Mouse (Mus musculus): ENCODE measurements at regions not wholly inside any gene's neighbourhood (a gene's known extent, or its start where the extent isn't known, plus 50 kb on each side); places are given as distances from the start of the nearest gene placed in this dataset.

DNA sequence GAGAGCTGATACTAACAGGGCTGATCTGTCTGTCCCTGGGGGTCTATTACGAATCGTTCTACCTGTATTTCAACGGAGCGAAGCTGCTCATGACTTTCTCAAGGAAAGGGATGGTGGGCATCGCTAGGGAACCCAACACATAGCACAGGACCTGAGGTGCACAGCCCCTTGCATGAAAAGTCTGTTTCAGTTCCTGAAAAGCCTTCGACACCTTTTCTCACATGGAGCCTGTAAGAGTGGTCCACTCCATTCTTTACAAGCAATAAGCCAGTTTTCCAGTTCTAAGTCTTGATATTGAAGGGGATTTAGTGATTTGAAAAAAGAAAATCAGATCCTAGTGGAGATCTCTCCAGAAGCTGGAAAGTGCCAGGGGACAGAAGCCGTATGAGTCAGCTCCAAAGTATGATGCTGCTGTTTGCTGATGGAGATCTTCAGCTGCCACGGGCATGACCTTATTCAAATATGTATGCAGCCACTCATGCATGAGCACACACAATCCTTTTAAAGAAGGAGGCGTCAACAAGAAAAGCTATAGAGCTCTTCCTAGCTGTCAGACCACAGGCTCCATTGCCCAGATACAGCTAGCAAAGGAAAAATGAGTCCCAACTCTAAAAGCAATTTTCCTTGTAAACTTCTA, 95.5 kb upstream of the 1700016C15Rik start:
- H3K27ac ChIP-seq = no peak overlapping the region
- H3K27me3 ChIP-seq (ENCODE audit: poor library complexity, severe bottlenecking) = no peaks in the 10 kb centered on the region
- no peak overlapping the region for H3K4me3 ChIP-seq
- 85% methylated on average over 9 of the region's 9 CpGs for WGBS
- no peaks in the 10 kb centered on the region for H3K9me3 ChIP-seq
- peaks cover 19% of the 10 kb centered on the region for H3K4me1 ChIP-seq
- no peak for DNase-seq (ENCODE audit: extremely low spot score, low spot score)
- no peaks in the 10 kb centered on the region for H3K36me3 ChIP-seq (replicated peaks)

DNA sequence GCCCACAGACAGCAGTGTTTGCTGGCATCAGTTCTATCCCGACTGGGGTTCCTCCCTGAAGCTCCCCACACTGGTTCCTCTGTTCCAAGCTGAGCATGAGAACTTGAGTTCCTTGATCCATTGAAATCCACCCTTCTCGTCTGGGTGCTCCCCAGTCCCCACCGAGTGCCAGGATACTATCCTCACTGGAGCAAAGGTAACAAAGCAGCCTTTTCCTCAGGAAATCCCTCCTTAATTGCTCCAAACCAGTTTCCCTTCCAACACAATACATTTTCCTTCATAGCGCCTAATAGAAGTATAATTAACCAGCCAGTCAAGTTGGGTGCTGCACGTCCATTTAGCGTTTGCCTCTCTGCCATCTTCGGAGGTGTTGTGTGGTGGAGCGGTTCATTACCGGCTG, 92.6 kb upstream of the 1700016C15Rik start:
- peaks cover 38% of the 10 kb centered on the region for H3K4me1 ChIP-seq
- 0 out of 2 replicates have a peak overlapping the region, but pooled peaks have one; percentile 44 for H3K27ac ChIP-seq

DNA sequence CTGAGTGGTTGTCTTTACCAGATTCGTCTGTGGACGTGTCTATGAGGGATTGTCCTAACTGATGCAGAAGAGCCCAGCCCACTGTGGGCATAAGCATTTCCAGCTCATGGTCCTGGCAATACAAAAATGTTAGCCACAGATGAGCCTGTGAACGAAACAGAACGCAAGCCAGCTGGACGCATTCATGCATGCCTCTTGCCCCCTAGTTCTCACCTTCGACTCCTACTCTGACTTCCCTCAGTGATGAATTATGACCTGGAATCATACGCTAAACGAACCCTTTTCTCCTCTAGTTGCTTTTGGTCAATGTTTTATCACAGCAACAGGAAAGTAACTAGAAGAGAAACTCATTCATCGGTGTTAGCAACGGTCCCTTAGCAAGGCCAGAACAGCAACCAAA, 91.2 kb upstream of the 1700016C15Rik start:
- Histone ChIP-seq H3K27ac (0 out of 2 replicates have a peak overlapping the region, but pooled peaks have one; percentile 8), H3K9me3 (no peaks in the 10 kb centered on the region), H3K36me3 (replicated peaks) (no peaks in the 10 kb centered on the region), H3K27me3 (ENCODE audit: poor library complexity, severe bottlenecking) (no peaks in the 10 kb centered on the region), H3K4me1 (peaks cover 50% of the 10 kb centered on the region), H3K4me3 (no peak overlapping the region)
- DNase-seq (ENCODE audit: extremely low spot score, low spot score) = no peak
- 93% methylated on average over 10 of the region's 10 CpGs for WGBS

More for the DNA sequence above, 92.6 kb upstream of the 1700016C15Rik start:
- Histone ChIP-seq H3K9me3 (no peaks in the 10 kb centered on the region), H3K36me3 (replicated peaks) (no peaks in the 10 kb centered on the region), H3K4me3 (no peak overlapping the region), H3K27me3 (ENCODE audit: poor library complexity, severe bottlenecking) (no peaks in the 10 kb centered on the region)
- DNase-seq (ENCODE audit: extremely low spot score, low spot score) = no peak
- WGBS = 85% methylated on average over 9 of the region's 9 CpGs

DNA sequence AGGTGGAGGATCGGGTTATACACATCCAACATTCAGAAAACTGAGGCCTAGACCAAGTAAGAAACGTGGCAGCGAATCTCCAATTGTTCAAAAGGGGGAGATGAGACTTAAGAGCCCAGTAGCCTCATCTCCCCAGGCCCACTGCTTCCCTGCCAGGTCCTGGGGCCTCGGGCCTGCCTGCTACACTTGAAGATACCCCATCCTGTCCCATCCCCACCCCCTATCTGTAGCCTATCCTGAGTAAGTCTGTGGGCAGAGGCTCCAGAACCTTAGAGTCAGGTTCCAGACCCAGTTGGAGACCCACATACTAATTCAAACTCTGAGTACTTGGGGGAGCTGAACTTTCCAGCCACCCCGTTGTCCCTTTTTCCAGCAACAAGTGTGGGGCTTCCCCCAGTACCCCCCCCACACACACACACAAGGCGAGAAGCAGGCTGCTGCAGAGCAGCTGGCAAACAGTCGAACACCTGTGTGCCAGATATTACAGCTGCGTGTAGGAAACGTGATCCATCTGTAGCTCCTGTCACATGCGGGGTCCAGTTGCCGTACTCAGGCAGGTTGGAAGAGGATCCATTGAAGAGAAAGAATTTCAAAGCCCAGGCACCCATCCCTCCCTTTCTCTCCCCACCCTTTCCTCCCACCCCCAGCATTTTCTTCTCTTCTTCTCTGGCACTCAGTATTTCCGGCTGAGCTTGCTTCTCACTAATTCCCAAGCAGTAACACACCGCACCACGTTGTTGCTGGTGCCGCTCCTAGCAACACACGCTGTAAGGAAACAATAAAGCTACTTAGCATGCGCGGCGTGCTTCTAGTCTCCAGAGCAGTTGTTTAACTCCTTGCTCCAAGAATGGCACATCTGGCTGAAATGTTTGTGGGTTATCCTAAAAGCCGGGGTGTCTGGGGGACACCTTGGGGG, 89.4 kb upstream of the 1700016C15Rik start:
- H3K36me3 ChIP-seq (replicated peaks) = no peaks in the 10 kb centered on the region
- whole genome bisulfite sequencing = 34% methylated on average over 20 of the region's 20 CpGs

DNA sequence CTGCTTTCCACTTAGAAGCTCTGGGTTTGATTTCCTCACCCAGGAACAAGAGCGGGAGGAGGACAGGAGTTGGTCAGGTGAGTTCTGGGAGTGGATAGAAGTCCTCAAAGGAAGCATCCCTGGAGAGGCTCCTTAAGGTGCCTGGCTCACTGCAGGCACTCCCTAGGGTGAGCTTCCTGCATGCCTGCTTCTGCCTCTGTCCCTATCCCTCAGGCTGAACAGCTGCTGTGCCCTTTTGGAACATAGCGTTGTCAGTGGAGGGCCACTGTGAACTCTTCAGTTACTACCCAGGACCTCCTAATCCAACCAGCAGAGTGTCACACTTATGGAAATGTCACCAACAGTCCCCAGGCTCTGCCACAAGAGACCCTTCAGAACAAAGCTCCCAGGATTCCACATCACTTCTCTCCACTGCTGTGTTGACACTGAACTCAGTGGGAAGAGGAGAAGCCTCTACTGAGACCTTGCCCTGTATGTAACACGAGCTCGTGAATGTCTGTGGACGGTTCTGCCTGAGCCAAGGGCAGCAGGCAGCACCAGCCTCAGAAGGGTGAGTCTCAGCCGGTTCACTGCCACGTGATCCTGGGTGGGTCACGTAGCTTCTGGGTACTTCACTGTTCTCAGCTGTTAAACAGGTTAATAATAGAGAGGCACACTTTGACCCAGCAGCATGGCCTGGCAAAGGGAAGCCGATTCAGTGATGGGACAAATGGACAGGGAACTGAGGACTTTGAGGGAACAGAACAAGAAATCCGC, 86.7 kb upstream of the 1700016C15Rik start:
- H3K27me3 ChIP-seq (ENCODE audit: poor library complexity, severe bottlenecking) = no peaks in the 10 kb centered on the region
- WGBS = 81% methylated on average over 10 of the region's 10 CpGs
- no peak for DNase-seq (ENCODE audit: extremely low spot score, low spot score)
- peak overlapping the region; percentile 51 for H3K27ac ChIP-seq
- H3K9me3 ChIP-seq = no peaks in the 10 kb centered on the region
- no peaks in the 10 kb centered on the region for H3K36me3 ChIP-seq (replicated peaks)
- peaks cover 57% of the 10 kb centered on the region for H3K4me1 ChIP-seq
- no peak overlapping the region for H3K4me3 ChIP-seq

More for the DNA sequence above, 89.4 kb upstream of the 1700016C15Rik start:
- Histone ChIP-seq H3K27ac (peak overlapping the region; percentile 83), H3K27me3 (ENCODE audit: poor library complexity, severe bottlenecking) (no peaks in the 10 kb centered on the region), H3K4me3 (peak overlapping the region; percentile 32), H3K9me3 (no peaks in the 10 kb centered on the region), H3K4me1 (peaks cover 49% of the 10 kb centered on the region)
- peak; percentile 68 for DNase-seq (ENCODE audit: extremely low spot score, low spot score)

DNA sequence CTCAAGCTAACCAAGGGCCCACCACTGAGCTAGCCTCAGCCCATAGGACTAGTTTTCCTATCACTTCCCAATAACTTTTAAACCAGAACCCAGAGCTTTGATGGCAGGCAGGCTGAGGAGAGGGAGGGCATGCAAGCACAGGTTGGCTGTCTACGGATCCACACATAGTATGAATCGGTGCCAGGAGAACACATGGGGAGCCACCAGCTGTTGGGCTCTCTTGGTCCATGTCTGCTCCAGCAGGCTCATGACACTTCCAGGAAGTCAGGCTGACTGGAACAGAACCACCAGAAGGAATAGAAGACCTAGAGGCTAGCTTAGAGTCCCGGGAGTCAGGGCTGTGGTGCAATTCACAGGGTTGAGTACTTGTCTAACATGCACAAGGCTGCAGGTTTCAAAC, 86.0 kb upstream of the 1700016C15Rik start:
- H3K36me3 ChIP-seq (replicated peaks) = no peaks in the 10 kb centered on the region
- 91% methylated on average over 3 of the region's 3 CpGs for WGBS
- peak overlapping the region; percentile 51 for H3K27ac ChIP-seq
- no peak overlapping the region for H3K4me3 ChIP-seq
- peaks cover 56% of the 10 kb centered on the region for H3K4me1 ChIP-seq
- no peak for DNase-seq (ENCODE audit: extremely low spot score, low spot score)
- no peaks in the 10 kb centered on the region for H3K9me3 ChIP-seq
- H3K27me3 ChIP-seq (ENCODE audit: poor library complexity, severe bottlenecking) = no peaks in the 10 kb centered on the region

DNA sequence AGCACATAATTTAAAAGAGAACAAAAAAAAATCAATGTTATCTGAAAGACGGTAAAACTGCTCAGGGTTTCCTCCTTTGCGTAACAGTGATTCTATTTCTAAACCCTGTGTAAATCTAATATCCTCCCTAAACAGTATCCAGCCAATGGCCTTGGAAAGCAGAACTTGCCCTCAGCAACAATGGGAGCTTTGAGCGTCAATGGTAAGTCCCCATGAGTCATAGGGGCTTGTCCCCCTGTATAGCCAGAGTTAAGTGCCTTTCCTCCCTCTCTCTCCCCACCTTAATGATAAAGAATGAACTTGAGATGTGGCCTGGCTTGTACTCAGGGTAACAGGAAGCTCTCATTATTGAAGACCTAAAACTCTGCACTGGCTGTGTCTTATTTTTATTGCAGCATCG, 85.4 kb upstream of the 1700016C15Rik start:
- no peak overlapping the region for H3K27ac ChIP-seq
- 87% methylated on average over 4 of the region's 4 CpGs for WGBS
- H3K36me3 ChIP-seq (replicated peaks) = no peaks in the 10 kb centered on the region
- H3K9me3 ChIP-seq = no peaks in the 10 kb centered on the region
- no peak for DNase-seq (ENCODE audit: extremely low spot score, low spot score)
- H3K27me3 ChIP-seq (ENCODE audit: poor library complexity, severe bottlenecking) = no peaks in the 10 kb centered on the region
- H3K4me3 ChIP-seq = no peak overlapping the region
- peaks cover 51% of the 10 kb centered on the region for H3K4me1 ChIP-seq

DNA sequence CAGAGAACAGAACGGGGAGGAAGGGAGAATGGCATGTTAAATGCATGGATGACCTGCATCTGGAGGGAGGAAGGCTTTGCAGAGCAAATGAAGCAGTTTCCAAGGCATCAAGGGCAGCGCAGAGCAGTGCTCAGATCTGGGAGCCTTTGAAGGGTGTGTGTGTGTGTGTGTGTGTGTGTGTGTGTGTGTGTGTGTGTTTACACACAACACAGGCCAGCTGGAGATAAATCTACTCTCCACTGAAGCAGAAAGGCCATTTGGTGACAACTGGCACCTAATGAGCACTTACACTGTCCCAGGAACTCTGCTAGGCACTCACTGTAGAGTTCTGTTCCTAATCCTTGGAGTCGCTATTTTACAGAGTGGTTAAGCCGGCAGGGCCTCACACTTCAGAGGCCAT, 84.3 kb upstream of the 1700016C15Rik start:
- H3K36me3 ChIP-seq (replicated peaks) = no peaks in the 10 kb centered on the region
- H3K9me3 ChIP-seq = no peaks in the 10 kb centered on the region
- 77% methylated on average over 4 of the region's 4 CpGs for WGBS
- H3K4me1 ChIP-seq = peaks cover 49% of the 10 kb centered on the region
- no peak for DNase-seq (ENCODE audit: extremely low spot score, low spot score)
- no peaks in the 10 kb centered on the region for H3K27me3 ChIP-seq (ENCODE audit: poor library complexity, severe bottlenecking)
- no peak overlapping the region for H3K27ac ChIP-seq
- H3K4me3 ChIP-seq = no peak overlapping the region

DNA sequence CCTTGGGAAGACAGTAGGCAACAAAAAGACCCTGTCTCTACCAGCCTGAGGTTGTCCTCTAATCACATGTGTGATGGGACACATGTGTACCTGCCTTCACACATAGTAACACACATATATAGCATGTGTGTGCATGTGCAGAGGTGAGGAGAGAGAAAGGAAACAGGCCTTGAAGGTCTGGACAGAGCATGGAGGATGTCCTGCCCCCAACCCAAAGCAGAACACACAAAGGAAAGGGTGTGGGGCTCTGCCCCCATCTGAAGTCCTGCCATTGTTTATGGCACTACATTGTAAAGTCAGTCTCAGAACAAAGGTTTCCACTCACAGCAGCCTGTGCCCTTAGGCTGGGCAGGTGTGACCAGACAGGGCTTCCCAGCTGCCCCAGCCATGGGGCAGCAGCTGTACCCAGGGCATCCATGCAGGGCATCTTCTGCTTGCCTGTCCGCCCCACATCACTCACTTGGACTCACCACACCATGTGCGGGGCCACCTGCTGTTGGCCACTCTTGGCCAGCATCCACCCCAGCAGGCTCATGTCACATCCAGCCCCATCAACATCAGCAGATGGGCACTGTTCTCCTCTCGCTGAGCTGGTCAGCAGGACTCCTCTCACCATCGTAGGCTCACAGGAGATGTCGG, 83.6 kb upstream of the 1700016C15Rik start:
- H3K27me3 ChIP-seq (ENCODE audit: poor library complexity, severe bottlenecking) = no peaks in the 10 kb centered on the region
- no peaks in the 10 kb centered on the region for H3K36me3 ChIP-seq (replicated peaks)
- no peak overlapping the region for H3K4me3 ChIP-seq
- H3K4me1 ChIP-seq = peaks cover 42% of the 10 kb centered on the region
- H3K27ac ChIP-seq = peak overlapping the region; percentile 30; the same call in 1 of the 2 replicates
- H3K9me3 ChIP-seq = no peaks in the 10 kb centered on the region
- no peak for DNase-seq (ENCODE audit: extremely low spot score, low spot score)
- 87% methylated on average over 5 of the region's 5 CpGs for WGBS

DNA sequence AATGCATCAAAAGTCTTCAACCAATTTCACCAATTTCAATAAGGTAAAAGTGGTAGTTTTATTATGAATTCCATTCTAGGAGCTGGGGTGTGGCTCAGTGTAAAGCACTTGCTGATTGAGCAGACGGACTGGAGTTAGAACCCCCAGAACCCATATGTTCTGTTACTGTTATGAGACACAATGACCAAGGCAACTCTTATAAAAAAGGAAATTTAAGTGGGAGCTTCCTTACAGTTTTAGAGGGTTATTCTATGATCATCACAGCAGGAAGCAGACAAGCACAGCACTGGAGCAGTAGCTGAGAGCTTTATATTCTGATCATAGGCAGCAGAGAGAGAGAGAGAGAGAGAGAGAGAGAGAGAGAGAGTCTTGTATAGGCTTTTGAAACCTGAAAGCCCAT, 81.7 kb upstream of the 1700016C15Rik start:
- peaks cover 32% of the 10 kb centered on the region for H3K4me1 ChIP-seq
- no peak overlapping the region for H3K4me3 ChIP-seq
- no peaks in the 10 kb centered on the region for H3K9me3 ChIP-seq
- H3K27ac ChIP-seq = no peak overlapping the region
- H3K27me3 ChIP-seq (ENCODE audit: poor library complexity, severe bottlenecking) = no peaks in the 10 kb centered on the region
- 85% methylated on average over 1 of the region's 1 CpGs for WGBS
- no peaks in the 10 kb centered on the region for H3K36me3 ChIP-seq (replicated peaks)
- no peak for DNase-seq (ENCODE audit: extremely low spot score, low spot score)

DNA sequence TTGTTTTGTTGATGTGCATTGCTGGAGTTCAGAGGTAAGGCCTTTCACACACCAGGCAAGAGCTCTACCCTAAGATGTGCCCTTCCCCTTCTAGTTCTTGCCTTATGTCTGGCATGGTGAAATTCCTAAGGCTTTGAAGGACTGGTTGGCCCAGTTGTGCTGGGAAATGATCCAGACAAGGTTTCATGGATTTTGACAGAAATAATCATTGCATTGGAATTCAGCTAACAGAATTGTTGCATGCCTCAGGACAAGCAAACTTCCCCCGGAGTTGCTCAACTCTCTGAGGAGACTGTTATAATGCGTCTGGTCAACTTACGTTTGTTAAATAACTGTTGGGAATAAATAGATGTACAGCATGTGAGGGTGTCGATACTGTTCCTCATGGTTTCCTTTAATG, 80.6 kb upstream of the 1700016C15Rik start:
- Histone ChIP-seq H3K36me3 (replicated peaks) (no peaks in the 10 kb centered on the region), H3K27ac (no peak overlapping the region), H3K9me3 (no peaks in the 10 kb centered on the region), H3K27me3 (ENCODE audit: poor library complexity, severe bottlenecking) (no peaks in the 10 kb centered on the region), H3K4me3 (no peak overlapping the region), H3K4me1 (peaks cover 24% of the 10 kb centered on the region)
- no peak for DNase-seq (ENCODE audit: extremely low spot score, low spot score)
- 94% methylated on average over 4 of the region's 4 CpGs for WGBS

DNA sequence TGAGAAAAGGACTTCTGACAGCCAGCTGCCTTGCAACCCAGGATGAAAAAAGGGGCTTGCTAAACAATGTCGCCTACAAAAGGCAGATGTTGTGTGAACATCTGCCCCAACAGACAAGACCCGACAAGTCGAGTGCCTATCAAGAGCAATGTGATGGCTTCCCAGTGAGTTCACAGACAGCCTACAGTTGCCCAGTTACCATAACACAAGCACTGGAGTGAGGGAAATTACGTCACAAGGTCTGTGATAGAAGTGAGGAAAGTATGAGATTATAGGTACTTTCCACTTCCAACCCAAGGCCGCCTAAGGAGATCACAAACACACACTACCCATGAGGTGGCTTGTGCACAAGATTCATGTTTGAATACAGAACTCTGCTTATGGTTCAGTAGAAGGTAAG, 78.4 kb upstream of the 1700016C15Rik start:
- H3K27ac ChIP-seq = no peak overlapping the region
- no peaks in the 10 kb centered on the region for H3K36me3 ChIP-seq (replicated peaks)
- no peaks in the 10 kb centered on the region for H3K9me3 ChIP-seq
- DNase-seq (ENCODE audit: extremely low spot score, low spot score) = no peak
- peaks cover 11% of the 10 kb centered on the region for H3K4me1 ChIP-seq
- 86% methylated on average over 5 of the region's 5 CpGs for WGBS
- H3K27me3 ChIP-seq (ENCODE audit: poor library complexity, severe bottlenecking) = no peaks in the 10 kb centered on the region
- no peak overlapping the region for H3K4me3 ChIP-seq

Data from forebrain, embryonic 10.5 days (tissue).